8 mouse cellular contexts compared by ENCODE assay signal in the genomic region with DNA sequence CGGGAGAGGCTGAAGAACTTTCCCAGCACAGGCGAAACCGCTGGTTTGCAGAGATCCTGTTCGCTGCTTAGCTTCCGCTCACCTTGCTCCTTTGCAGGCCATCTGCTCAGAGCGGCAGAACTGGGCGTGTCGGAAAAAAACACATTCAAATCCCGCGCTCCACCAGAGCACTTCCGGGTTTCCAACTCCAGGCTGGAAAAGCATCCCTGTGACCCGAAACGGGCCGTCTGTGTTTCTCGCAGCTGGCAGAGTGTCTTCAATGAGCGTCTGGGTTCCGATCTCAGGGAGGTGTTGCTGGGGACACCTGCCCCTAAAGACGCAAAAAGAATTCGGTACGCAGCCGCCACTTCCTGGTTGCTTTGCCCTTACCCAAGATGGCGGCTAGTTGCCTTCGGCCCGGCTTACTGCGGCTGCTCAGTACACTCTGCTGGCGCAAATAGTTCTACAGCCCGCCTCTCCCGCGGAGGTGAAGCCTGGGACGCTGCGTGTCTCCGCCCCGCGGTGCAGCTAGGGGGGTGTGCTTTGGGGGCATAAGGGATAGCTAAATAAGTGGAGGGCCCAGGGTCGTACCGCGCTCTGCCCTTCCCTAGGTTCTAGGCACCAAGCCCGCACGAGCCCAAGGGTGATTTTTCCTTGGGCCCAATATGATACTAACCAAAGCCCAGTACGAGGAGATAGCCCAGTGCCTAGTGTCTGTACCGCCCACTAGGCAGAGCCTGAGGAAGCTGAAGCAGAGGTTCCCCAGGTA. TPM values are rescaled to one million over a fixed set of nuclear protein-coding genes. Genes with fewer than 3 reads are reported as not detected.
A peak's percentile ranks its signal among the peaks of the same experiment; 100 is the strongest.
DNase-seq lines count a peak whose midpoint lies in the region; ATAC-seq and TF ChIP-seq lines count a peak whose summit lies in the region.

A gene (plus strand): TSS at position 476 of the 748 bp plus-strand sequence.

- peak within 1 kb of the TSS; percentile 66 for H3K4me3 ChIP-seq in hindbrain, embryonic 14.5 days (replicated peaks; ENCODE audit: low read length)

- no peaks in the 10 kb centered on the region for H3K9me3 ChIP-seq in hindbrain, embryonic 14.5 days (ENCODE audit: control insufficient read depth, low read length)

- H3K9ac ChIP-seq in hindbrain, embryonic 14.5 days: peak within 1 kb of the TSS; percentile 66

- peak; percentile 47 for DNase-seq in Patski (ENCODE audit: low read depth, low spot score)
- peak; percentile 87 to 90 for DNase-seq in cerebellum, postnatal 14 days
- peak; percentile 82 for DNase-seq in frontal cortex, postnatal 25 days (ENCODE audit: low spot score in 2 of 2)
- peak; percentile 87 for DNase-seq in hindbrain, embryonic 14.5 days (ENCODE audit: low spot score)
- peak; percentile 88 to 89 for DNase-seq in layer of hippocampus, postnatal 36 days
- peak; percentile 93 for DNase-seq in lung, postnatal 36 days
- DNase-seq in retina, postnatal 1 day: peak; percentile 92
- DNase-seq in urinary bladder, adult 18-20 months (ENCODE audit: low spot score in 2 of 2): peak; percentile 84 to 90

- peak within 1 kb of the TSS; percentile 78 for H3K4me2 ChIP-seq in hindbrain, embryonic 14.5 days (replicated peaks)

- CTCF ChIA-PET in Patski (lab: Charles Lee): no interaction called here

- no peaks in the 10 kb centered on the region for H3K27me3 ChIP-seq in Patski
- no peaks in the 10 kb centered on the region for H3K27me3 ChIP-seq in hindbrain, embryonic 14.5 days (ENCODE audit: control insufficient read depth, insufficient read depth, low read length)

- peak within 1 kb of the TSS; percentile 69 for H3K27ac ChIP-seq in hindbrain, embryonic 14.5 days

- peak; percentile 93 for ATAC-seq in Patski
- peak; percentile 97 for ATAC-seq in hindbrain, embryonic 14.5 days (ENCODE audit: low FRiP score)

- under 1% methylated on average over 41 of the region's 41 CpGs for WGBS in hindbrain, embryonic 14.5 days

- no peak for TF ChIP-seq CTCF in Patski (IDR thresholded peaks at IDR 0.05)

- POLR2A ChIA-PET in Patski (lab: Charles Lee): no interaction called here

- peaks cover 7% of the 10 kb centered on the region for H3K4me1 ChIP-seq in hindbrain, embryonic 14.5 days (replicated peaks; ENCODE audit: control insufficient read depth, insufficient read depth, low read length)

- in situ Hi-C loops in Patski (cut with MboI; ENCODE audit: low pct_unique_long_range_greater_than_20kb): no loop called here

- H3K36me3 ChIP-seq in hindbrain, embryonic 14.5 days (replicated peaks; ENCODE audit: control insufficient read depth, insufficient read depth): no peaks in the 10 kb centered on the region

RNA-seq across cellular contexts. Expression of the gene that starts here (rescaled TPM):
- polyA plus RNA-seq in Patski (2021): 14.8 TPM
- polyA plus RNA-seq in hindbrain, embryonic 14.5 days (2014; fragmentation: Nextera tagmentation; extraction: Ambion mirVana): 16.6 and 20.8 TPM in 2 replicates
- 1 to 10 TPM; 7.0 to 7.2 TPM for total RNA-seq in layer of hippocampus, postnatal 36 days (2021)

Comparison
In these comparisons a context has a peak if more than half of its experiments do, and no peak if none do; other contexts are left out.
1. Peak in every context shown above with its lines: DNase-seq, ATAC-seq, H3K4me3 ChIP-seq and H3K27ac ChIP-seq.